Mouse (Mus musculus) limb, embryonic 11.5 days (tissue): ENCODE data around the gene Dusp1. TPM values are rescaled to one million over a fixed set of nuclear protein-coding genes. Genes with fewer than 3 reads are reported as not detected.

Experiments
- ATAC-seq: fragments of 200-750 bp; cut with Nextera tagmentation; 2 replicates; pipeline ENCODE4 v1.8.0; 2017; ENCODE audit warnings: low read depth; ENCODE audit not compliant: insufficient number of reproducible peaks, low FRiP score, low TSS enrichment
- DNase-seq: peaks from one replicate; pipeline ENCODE4 v3.0.0-alpha.2; 2015; ENCODE audit warnings: low spot score
- H3K27ac ChIP-seq: fragments of 300-500 bp; sonication (generic); replicated peaks from 2 replicates; pipeline ENCODE4 v1.5.1; 2014; ENCODE audit warnings: low read depth, mild to moderate bottlenecking, low read length
- H3K27me3 ChIP-seq: fragments of 300-500 bp; sonication (generic); 2 replicates; pipeline ENCODE4 v1.6.1; 2014; ENCODE audit warnings: mild to moderate bottlenecking, low read length, mixed read lengths; ENCODE audit not compliant: control insufficient read depth, insufficient read depth
- H3K36me3 ChIP-seq: fragments of 300-500 bp; sonication (generic); 2 replicates; pipeline ENCODE4 v1.6.1; 2014; ENCODE audit warnings: mild to moderate bottlenecking, low read length, moderate library complexity, mixed read lengths; ENCODE audit not compliant: control insufficient read depth, insufficient read depth
- H3K4me1 ChIP-seq: fragments of 300-500 bp; sonication (generic); 2 replicates; pipeline ENCODE4 v1.6.1; 2014; ENCODE audit warnings: low read length, mixed read lengths; ENCODE audit not compliant: control insufficient read depth, insufficient read depth
- H3K4me2 ChIP-seq: fragments of 300-500 bp; sonication (generic); 2 replicates; pipeline ENCODE4 v1.6.1; 2014; ENCODE audit warnings: low read depth, mild to moderate bottlenecking, moderate library complexity; ENCODE audit not compliant: severe bottlenecking
- H3K4me3 ChIP-seq: fragments of 300-500 bp; sonication (generic); 2 replicates; pipeline ENCODE4 v1.5.1; 2014; ENCODE audit warnings: low read depth, low read length
- H3K9ac ChIP-seq: fragments of 300-500 bp; sonication (generic); 2 replicates; pipeline ENCODE4 v1.6.1; 2014; ENCODE audit warnings: mild to moderate bottlenecking, low read length
- H3K9me3 ChIP-seq: fragments of 300-500 bp; sonication (generic); 2 replicates; pipeline ENCODE4 v1.6.1; 2016; ENCODE audit warnings: low read length; ENCODE audit not compliant: control insufficient read depth
- WGBS: fragments of 180-500 bp; shearing (Covaris S2); extraction: QIAGEN DNeasy Blood & Tissue Kit; methylation state at CpG from one replicate; pipeline ENCODE4 v1.1.7; 2014; 5-methylcytosine and 5-hydroxymethylcytosine counted together
- polyA plus RNA-seq: library from polyadenylated mRNA; unstranded; fragments of >200 nt; fragmentation: Nextera tagmentation; extraction: Ambion mirVana; gene quantifications from 2 replicates; pipeline ENCODE4 v1.2.1, GENCODE M21; 2014

The Dusp1 gene
- polyA plus RNA-seq, 1 experiment from 2014 or later: 22.8 TPM

DNA sequence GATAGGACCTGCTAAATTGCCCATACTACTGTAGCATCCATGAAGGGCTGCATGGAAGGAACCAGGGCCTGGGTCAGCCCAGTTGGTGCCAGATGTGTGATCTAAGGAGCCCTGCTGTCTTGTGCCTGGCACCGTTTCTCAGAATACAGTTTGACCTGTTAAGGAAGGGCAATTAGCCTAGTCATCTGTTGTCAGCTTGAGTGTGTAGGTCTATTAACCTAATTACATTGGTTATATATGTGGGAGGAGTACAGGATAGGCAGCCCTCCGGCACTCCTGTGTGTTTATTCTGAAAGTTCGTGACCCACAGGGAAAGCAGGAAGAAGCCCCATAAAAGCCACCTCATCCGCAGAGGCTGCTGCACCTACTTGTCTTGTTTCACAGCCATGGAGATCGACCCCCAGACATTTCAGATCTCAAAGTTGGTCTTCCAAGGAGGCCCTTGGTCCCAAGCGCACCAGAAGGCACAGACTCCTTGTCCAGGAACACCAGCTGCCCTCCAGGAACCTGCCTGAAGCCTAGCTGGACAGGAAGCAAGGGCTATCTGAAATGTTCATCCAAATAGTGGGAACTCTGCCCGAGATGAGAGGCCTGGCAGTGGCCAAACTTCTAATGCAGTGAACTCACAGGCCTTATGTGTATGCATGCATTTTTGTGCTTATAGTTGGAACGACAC, 5.4 kb upstream of the Dusp1 start:
- WGBS: 47% methylated on average over 8 of the region's 8 CpGs
- peaks cover 8% of the 10 kb centered on the region for H3K4me1 ChIP-seq
- no peaks in the 10 kb centered on the region for H3K27me3 ChIP-seq
- H3K4me2 ChIP-seq: no peak overlapping the region
- no peak overlapping the region for H3K9ac ChIP-seq
- H3K4me3 ChIP-seq: no peak overlapping the region
- ATAC-seq (no peak), DNase-seq (no peak)
- H3K36me3 ChIP-seq: peaks cover 16% of the 10 kb centered on the region; the same call in 1 of the 2 replicates
- no peaks in the 10 kb centered on the region for H3K9me3 ChIP-seq
- no peak overlapping the region for H3K27ac ChIP-seq

DNA sequence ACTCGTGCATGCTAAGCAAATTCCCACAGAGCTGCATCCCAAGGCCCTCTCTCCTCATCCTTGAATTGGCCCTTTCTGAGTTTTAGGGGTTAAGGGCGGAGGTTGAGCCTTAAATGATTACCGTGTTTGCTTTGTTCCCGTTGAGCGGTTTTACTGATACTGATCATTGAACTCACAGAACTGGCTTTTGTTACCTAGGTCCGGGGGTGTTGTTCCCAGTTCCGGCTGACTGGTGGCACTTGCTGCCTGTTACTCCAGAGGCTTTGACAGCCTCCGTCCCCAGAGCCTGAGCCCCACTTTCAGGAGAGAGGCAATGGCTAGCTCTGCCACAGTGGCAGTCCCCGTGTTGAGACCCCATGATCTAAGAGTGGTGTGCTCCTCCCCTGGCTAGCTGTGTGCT, 2.5 kb upstream of the Dusp1 start:
- Histone ChIP-seq H3K4me2 (no peak overlapping the region), H3K4me1 (peaks cover 10% of the 10 kb centered on the region), H3K4me3 (no peak overlapping the region), H3K27ac (no peak overlapping the region), H3K27me3 (no peaks in the 10 kb centered on the region), H3K9me3 (no peaks in the 10 kb centered on the region), H3K36me3 (peaks cover 16% of the 10 kb centered on the region; the same call in 1 of the 2 replicates), H3K9ac (no peak overlapping the region)
- ATAC-seq: no peak
- 87% methylated on average over 9 of the region's 9 CpGs for WGBS
- DNase-seq: no peak

DNA sequence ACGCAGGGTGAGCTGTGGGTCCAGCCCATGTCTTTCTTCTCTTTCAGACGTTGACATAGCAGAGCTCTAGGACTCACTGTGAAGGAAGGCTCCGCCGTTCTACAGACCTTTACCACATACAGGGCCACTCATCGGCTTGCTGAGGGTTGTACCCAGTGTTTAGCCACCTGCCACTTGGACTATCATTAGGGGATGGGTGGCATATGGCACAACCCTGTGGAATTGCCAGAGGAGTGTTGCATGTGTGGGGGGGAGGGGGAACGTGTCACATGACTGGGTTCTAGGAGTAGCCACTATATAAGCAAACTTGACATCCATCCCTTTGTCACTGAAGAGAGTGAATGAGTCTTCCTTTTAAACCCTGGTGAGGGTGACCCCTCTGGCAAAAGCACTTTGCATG, 1.5 kb upstream of the Dusp1 start:
- Histone ChIP-seq H3K27ac (no peak overlapping the region), H3K4me3 (no peak overlapping the region), H3K4me1 (peaks cover 10% of the 10 kb centered on the region), H3K27me3 (no peaks in the 10 kb centered on the region), H3K4me2 (no peak overlapping the region), H3K36me3 (peaks cover 16% of the 10 kb centered on the region; the same call in 1 of the 2 replicates), H3K9ac (no peak overlapping the region), H3K9me3 (no peaks in the 10 kb centered on the region)
- no peak for DNase-seq
- no peak for ATAC-seq
- WGBS: 89% methylated on average over 6 of the region's 6 CpGs

DNA sequence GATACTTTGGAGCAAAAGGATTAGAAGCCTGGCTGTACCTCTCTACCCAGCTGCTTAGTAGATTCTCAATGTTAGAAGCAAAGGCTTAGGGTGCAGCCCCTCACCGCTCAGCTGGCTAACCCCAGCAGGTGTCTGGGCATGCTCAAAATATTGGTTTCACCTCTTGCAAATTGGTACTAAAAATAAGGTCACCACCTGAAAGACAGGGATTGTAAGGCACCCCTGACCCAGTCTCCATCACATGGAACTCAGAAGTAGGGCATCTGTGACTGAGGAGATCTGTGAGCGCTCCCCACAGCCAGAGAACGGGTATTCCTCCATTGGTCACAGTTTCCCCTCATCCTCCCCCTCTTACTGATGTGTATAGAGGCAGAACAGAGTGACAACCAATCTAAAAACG, 364 bp upstream of the Dusp1 start:
- Histone ChIP-seq H3K4me2 (peak overlapping the region; percentile 90), H3K27me3 (no peaks in the 10 kb centered on the region), H3K36me3 (peaks cover 10% of the 10 kb centered on the region; the same call in 1 of the 2 replicates), H3K9me3 (no peaks in the 10 kb centered on the region), H3K4me3 (peak overlapping the region; percentile 94), H3K27ac (no peak overlapping the region), H3K9ac (peak overlapping the region; percentile 84), H3K4me1 (peaks cover 10% of the 10 kb centered on the region)
- 75% methylated on average over 4 of the region's 4 CpGs for WGBS
- ATAC-seq: no peak
- no peak for DNase-seq

DNA sequence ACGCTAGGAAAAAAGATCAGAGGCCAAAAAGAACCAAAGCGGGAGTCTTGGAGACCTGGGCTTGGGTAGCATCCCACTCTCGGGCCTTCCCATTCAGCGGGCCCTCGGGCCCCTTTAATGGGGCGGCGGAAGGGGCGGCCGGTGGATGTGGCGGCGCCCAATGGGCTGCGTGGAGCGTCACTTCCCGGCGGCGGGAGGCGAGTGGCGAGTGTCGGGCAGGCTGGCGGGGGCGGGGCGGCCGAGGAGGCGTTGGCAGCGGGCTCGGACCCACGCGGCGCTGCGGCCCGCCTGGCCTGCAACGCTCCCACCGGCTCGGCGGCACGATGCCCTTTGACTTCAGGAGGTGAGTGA, 663 bp downstream of the Dusp1 start, which contains the start of gene Ergic1:
Gene Ergic1, plus strand, starts transcription at position 200 of the 351 bp plus-strand sequence.
- H3K4me3 ChIP-seq: peak within 1 kb of the TSS; percentile 94
- ATAC-seq (peak; percentile 94), DNase-seq (peak; percentile 91)
- H3K9me3 ChIP-seq: no peaks in the 10 kb centered on the region
- 0% methylated on average over 31 of the region's 36 CpGs for WGBS
- H3K27me3 ChIP-seq: no peaks in the 10 kb centered on the region
- peak within 1 kb of the TSS; percentile 84 for H3K9ac ChIP-seq
- H3K4me2 ChIP-seq: peak within 1 kb of the TSS; percentile 90
- peaks cover 9% of the 10 kb centered on the region; the same call in 1 of the 2 replicates for H3K36me3 ChIP-seq
- H3K27ac ChIP-seq: 0 out of 2 replicates have a peak within 1 kb of the TSS, but pooled peaks have one; percentile 23
- H3K4me1 ChIP-seq: peaks cover 10% of the 10 kb centered on the region

DNA sequence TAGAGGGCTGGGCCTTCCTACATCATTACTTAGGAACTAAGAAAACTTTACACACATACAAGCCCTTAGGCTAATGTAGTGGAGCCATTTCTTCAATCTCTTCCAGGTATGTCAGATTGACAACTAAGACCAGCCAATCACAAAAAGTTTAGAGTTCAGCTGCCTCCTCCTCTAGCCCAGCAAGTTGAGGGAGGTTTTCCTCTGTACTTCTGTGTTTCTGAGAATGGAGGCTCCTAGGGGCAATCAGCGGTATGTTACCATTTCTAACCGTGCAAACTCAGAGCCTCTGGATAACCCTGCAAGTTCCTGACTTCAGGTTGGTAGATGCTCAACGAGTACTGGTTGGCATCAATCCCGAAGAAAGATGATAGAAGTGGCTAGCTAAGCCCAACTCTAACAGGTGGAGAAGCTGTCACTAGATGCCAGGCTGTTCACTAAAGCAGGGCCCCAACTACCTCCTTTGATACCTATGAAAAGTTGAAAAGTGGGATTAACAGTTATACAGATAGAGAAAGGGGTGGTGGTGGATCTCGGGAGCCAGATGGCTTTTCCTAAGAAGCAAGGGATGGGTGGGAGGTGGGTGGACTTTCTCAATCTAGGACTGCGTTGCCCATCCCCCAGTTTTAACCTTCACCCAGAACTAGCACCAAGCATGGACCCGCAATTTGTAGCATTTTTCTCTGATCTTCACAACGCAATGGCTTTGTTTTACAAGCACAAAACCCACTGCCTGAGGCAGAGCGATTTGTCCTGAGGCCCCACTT, 1.2 kb downstream of the Dusp1 start:
- WGBS: 43% methylated on average over 9 of the region's 9 CpGs
- DNase-seq (no peak), ATAC-seq (peak; percentile 40; the same call in 1 of the 2 replicates)
- H3K9me3 ChIP-seq: no peaks in the 10 kb centered on the region
- H3K36me3 ChIP-seq: peaks cover 9% of the 10 kb centered on the region; the same call in 1 of the 2 replicates
- H3K27ac ChIP-seq: 0 out of 2 replicates have a peak overlapping the region, but pooled peaks have one; percentile 23
- H3K4me1 ChIP-seq: peaks cover 10% of the 10 kb centered on the region
- H3K9ac ChIP-seq: peak overlapping the region; percentile 84
- peak overlapping the region; percentile 90 for H3K4me2 ChIP-seq
- peak overlapping the region; percentile 94 for H3K4me3 ChIP-seq
- H3K27me3 ChIP-seq: no peaks in the 10 kb centered on the region

DNA sequence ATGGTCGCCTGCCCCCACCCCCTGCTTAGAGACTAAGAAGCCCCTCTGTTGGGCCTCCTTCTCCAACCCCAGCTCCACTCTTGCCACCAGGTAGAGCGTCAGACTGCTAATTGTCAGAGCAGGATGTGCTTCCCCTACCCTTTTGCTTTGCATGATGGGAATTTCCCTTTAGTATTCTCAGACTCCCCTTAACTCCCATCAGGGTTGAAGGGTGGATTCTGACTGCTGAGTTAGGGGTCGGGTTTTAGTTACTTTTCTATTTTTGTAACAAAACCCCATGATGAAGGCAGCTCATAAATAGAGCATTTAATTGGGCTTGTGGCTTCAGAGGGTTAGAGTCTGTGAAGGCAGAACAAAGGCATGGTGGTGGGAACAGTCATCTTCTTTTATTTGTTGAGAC, 8.9 kb downstream of the Dusp1 start:
- no peak overlapping the region for H3K9ac ChIP-seq
- DNase-seq: no peak
- H3K27ac ChIP-seq: no peak overlapping the region
- no peak overlapping the region for H3K4me3 ChIP-seq
- WGBS: 76% methylated on average over 3 of the region's 3 CpGs
- no peaks in the 10 kb centered on the region for H3K36me3 ChIP-seq
- no peaks in the 10 kb centered on the region for H3K9me3 ChIP-seq
- H3K4me2 ChIP-seq: no peak overlapping the region
- no peaks in the 10 kb centered on the region for H3K27me3 ChIP-seq
- no peak for ATAC-seq
- no peaks in the 10 kb centered on the region for H3K4me1 ChIP-seq

DNA sequence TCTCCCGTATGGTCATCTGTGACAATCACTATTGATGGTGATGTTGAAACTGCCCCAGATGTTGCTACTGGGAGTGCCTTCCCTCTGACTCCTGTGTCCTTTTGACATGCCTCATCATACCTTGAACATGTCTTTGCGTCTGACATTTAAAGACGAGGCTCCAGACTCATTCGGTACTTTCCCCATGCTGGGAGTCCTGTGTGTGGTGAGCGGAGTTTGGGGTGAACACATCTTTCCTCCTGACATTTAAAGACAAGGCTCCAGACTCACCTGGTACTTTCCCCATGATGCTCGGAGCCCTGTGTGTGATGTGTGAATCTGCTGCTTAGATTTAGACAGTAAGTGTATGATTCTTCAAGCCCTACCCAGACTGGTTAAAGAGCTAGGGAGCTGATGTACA, 10.8 kb downstream of the Dusp1 start:
- Histone ChIP-seq H3K9me3 (no peaks in the 10 kb centered on the region), H3K4me2 (no peak overlapping the region), H3K4me1 (no peaks in the 10 kb centered on the region), H3K27me3 (no peaks in the 10 kb centered on the region), H3K27ac (no peak overlapping the region), H3K9ac (no peak overlapping the region), H3K4me3 (no peak overlapping the region), H3K36me3 (no peaks in the 10 kb centered on the region)
- WGBS: 86% methylated on average over 6 of the region's 6 CpGs
- DNase-seq: no peak
- ATAC-seq: no peak
